Mouse (Mus musculus): ENCODE data around the gene Fat3.

- TF ChIP-seq FLI1 (IDR thresholded peaks at IDR 0.05; ENCODE audit: low read length) = no peak
- no peak for TF ChIP-seq GATA1 (IDR thresholded peaks at IDR 0.05; ENCODE audit: borderline replicate concordance, low read length)
Measured at GRCm38 (mm10) chr9:16093047-16093668, 407.9 kb downstream of the Fat3 start.
